ENCODE assay signal across 33 mouse cellular contexts in the genomic region with DNA sequence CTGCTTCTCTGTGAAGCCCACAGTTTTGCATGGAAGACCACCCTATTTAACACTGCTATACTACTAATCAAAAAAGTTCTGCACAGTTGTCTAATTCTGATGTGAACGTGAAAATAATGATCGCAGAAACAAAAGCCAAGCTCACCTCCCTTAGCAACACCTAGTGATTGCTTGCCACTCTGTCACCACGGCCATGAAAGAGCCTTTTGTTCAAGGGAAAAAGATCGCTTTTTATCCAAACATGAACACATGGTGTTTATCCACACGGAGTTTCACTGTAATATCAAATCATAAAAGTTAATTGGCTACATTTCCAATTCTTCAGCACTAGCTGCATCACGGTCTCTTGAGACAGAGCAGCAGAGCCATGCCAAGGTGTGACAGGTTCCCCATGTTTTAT.
"Had no signal": no experiment of that assay in that cellular context is flagged by ENCODE, and none has a peak within 500 bp of the region (broad histone marks: within the 10 kb centered on the region; RNA-seq: fewer than 3 reads in every experiment).

No protein-coding gene starts in this region.

- H3K4me1 ChIP-seq: limb, embryonic 12.5 days; limb, embryonic 15.5 days; liver, embryonic 12.5 days; liver, embryonic 13.5 days; liver, embryonic 15.5 days; lung, embryonic 15.5 days; megakaryocyte, embryonic 14.5 days; midbrain, embryonic 15.5 days; neural tube, embryonic 12.5 days had no signal

- H3K9ac ChIP-seq: limb, embryonic 12.5 days; limb, embryonic 13.5 days; limb, embryonic 15.5 days; liver, embryonic 12.5 days; liver, embryonic 13.5 days; liver, embryonic 14.5 days; liver, embryonic 15.5 days; liver, postnatal 0 days; lung, embryonic 14.5 days; lung, embryonic 15.5 days; midbrain, embryonic 12.5 days; midbrain, embryonic 13.5 days; midbrain, embryonic 15.5 days; neural tube, embryonic 12.5 days; neural tube, embryonic 13.5 days had no signal

- H3K27me3 ChIP-seq: limb, embryonic 12.5 days; limb, embryonic 13.5 days; limb, embryonic 15.5 days; liver, embryonic 12.5 days; liver, embryonic 13.5 days; liver, embryonic 15.5 days; lung, embryonic 15.5 days; megakaryocyte, embryonic 14.5 days; midbrain, embryonic 12.5 days; midbrain, embryonic 13.5 days; midbrain, embryonic 15.5 days; neural tube, embryonic 12.5 days; neural tube, embryonic 13.5 days had no signal

- DNase-seq: left cerebral cortex, postnatal 4 days; liver; liver, embryonic 13.5 days; liver, postnatal 0 days; lung, adult 18-20 months; lung, adult 2 months; lung, embryonic 14.5 days; lung, postnatal 10 days; lung, postnatal 14 days; lung, postnatal 36 days; lung, postnatal 4 days; midbrain, embryonic 14.5 days had no signal

- H3K4me2 ChIP-seq: limb, embryonic 12.5 days; limb, embryonic 13.5 days; limb, embryonic 15.5 days; liver, embryonic 11.5 days; liver, embryonic 12.5 days; liver, embryonic 13.5 days; liver, embryonic 15.5 days; lung, embryonic 14.5 days; lung, embryonic 15.5 days; midbrain, embryonic 11.5 days; midbrain, embryonic 12.5 days; midbrain, embryonic 13.5 days; midbrain, embryonic 15.5 days; neural tube, embryonic 12.5 days; neural tube, embryonic 13.5 days had no signal

- H3K9me3 ChIP-seq: limb, embryonic 10.5 days; limb, embryonic 12.5 days; limb, embryonic 13.5 days; limb, embryonic 15.5 days; liver, embryonic 12.5 days; liver, embryonic 13.5 days; liver, embryonic 15.5 days; lung, embryonic 15.5 days; megakaryocyte, embryonic 14.5 days; midbrain, embryonic 10.5 days; midbrain, embryonic 12.5 days; midbrain, embryonic 13.5 days; midbrain, embryonic 15.5 days; neural tube, embryonic 12.5 days; neural tube, embryonic 13.5 days had no signal

- H3K27ac ChIP-seq: limb, embryonic 10.5 days; limb, embryonic 12.5 days; limb, embryonic 13.5 days; limb, embryonic 15.5 days; liver, embryonic 12.5 days; liver, embryonic 13.5 days; liver, embryonic 14.5 days; liver, embryonic 15.5 days; lung, embryonic 15.5 days; macrophage; midbrain, embryonic 10.5 days; midbrain, embryonic 12.5 days; midbrain, embryonic 13.5 days; midbrain, embryonic 15.5 days; neural tube, embryonic 12.5 days; neural tube, embryonic 13.5 days had no signal

- H3K4me3 ChIP-seq: limb, embryonic 10.5 days; limb, embryonic 12.5 days; limb, embryonic 13.5 days; limb, embryonic 15.5 days; liver, embryonic 12.5 days; liver, embryonic 13.5 days; liver, embryonic 15.5 days; lung, embryonic 15.5 days; megakaryocyte, embryonic 14.5 days; midbrain, embryonic 10.5 days; midbrain, embryonic 12.5 days; midbrain, embryonic 13.5 days; midbrain, embryonic 15.5 days; myocyte; neural tube, embryonic 12.5 days; neural tube, embryonic 13.5 days had no signal

- ATAC-seq: liver, embryonic 12.5 days; liver, postnatal 0 days; lung, postnatal 0 days; midbrain, embryonic 13.5 days; midbrain, embryonic 15.5 days; midbrain, embryonic 16.5 days had no signal

- H3K36me3 ChIP-seq: limb, embryonic 10.5 days; limb, embryonic 12.5 days; limb, embryonic 13.5 days; limb, embryonic 15.5 days; liver, embryonic 12.5 days; liver, embryonic 13.5 days; liver, embryonic 15.5 days; lung, embryonic 15.5 days; midbrain, embryonic 10.5 days; midbrain, embryonic 12.5 days; midbrain, embryonic 13.5 days; midbrain, embryonic 15.5 days; neural tube, embryonic 12.5 days; neural tube, embryonic 13.5 days had no signal
